Mouse (Mus musculus): ENCODE results near the gene Capn9. TPM values are rescaled to one million over a fixed set of nuclear protein-coding genes. Genes with fewer than 3 reads are reported as not detected.

Gene Capn9
- total RNA-seq, 2 experiments from 2014 or later = not detected

- peak; percentile 93 to 95 for DNase-seq
- intact Hi-C loops (cut with DNase I) = loop anchor here (2.0 kb wide), 1 partner anchor 30 kb away; the partner anchor contains the start of gene 2310022B05Rik
These were observed 57.2 kb downstream of the Capn9 start for GRCm38 (mm10) chr8:124633001-124633703.

DNA sequence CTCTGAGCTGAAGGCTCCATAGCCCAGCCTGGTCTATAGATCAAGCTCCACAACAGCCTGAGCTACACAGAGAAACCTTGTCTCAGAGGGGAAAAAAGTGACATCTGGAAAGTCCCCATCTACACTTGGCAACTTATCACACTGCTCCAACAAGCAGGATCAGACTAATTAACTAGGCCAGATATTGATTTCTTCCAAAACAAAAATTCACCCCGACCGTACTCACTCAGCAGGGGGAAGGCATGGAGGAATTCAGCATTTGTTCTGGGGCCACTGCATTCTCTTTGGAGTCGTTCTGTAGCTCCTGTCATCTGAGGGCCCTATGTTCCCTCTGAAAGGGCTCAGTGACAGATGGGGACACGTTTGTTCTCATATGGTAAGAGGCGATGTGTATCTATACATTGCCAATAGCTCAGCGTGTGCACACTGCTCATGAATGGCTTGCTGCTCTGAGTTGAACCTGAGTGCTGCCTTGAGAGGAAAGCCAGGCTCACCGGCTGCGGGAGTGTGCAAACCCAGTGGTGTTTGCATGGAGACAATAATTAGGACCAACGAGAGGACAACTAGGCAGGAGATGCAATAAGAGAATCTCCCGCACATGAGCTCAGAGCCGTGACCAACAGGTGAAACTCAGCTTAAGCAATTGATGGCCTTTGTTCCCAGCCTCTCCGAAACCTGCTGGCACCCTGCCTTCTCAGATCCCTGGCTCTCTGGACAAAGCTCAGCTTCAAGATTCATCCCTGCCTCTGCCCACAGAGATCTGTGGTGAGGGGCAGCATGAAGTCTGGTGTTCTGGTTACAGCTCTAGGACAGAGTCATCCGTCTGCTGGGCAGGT is 58.7 kb downstream of the Capn9 start:
- intact Hi-C loops (cut with DNase I) = no loop called here
- peak in 1 of 2 experiments; percentile 16 for DNase-seq

DNA sequence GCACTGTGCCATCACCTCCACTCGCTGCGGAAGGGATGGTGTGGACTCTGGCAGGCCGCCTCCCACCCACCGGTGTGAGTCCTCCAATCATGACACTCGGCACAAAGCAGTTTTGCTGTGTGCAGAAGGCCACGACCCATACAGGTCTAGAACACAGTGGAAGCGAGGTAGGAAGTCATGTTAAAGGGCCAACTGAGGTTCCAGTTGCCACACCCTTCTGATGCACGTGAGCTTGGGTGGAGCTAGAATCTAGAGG is 59.3 kb downstream of the Capn9 start:
- no peak for DNase-seq
- intact Hi-C loops (cut with DNase I) = no loop called here

DNA sequence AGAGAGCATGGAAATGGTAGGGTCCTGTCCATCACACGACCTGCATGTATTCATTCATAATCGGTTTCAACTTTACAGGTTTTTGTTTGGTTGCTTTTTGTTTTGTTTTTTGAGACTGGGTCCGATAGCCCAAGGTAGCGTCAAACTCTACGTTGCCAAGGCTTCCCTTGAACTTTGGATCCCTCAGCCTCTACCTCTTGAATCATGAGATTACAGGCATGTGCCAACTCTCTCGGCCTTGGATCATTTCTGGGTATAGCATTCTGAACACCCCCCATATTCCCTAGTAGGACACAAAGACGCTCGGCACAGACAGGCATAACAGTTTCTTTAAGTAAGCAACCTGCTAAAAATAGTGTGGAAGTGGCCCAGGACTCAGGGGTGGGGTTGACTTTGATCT is 65.7 kb downstream of the Capn9 start:
- intact Hi-C loops (cut with DNase I) = no loop called here
- no peak for DNase-seq

DNA sequence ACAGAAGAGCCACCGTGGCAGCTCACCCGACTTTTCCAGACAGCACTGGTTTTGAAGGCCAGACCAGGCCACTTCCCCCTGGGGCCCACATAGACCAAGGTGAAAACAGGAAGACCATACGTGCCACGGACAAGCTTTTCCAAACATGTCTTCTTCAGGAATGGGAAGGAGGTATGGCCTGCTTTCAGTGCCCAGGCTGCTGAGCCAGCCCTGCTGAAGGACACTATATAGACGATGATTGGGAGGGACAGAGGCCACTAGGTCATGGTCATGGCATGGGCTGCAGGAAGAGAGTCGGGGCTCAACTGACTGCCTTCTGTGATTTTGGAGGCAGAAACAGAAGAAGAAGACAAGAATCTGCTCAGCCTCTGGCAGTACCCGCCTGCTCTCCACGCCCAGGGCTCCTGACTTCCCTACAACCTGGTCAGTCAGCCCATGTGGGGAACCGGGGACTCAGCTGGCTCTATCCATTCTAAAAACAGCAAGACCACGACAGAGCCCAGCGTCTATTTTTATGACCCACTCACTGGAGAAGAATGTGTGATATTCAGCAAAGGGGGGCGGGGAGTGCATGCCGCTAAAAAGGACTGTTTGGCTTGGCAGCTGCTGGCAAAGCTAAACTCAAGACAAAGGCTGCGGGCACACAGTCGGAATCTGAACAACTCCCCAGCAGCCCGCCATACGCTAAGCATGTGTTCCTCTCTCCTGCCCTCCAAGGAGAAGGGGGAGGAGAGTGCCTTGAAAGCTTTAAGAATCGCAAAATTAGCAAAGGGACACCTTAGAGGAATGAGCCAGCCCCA is 67.8 kb downstream of the Capn9 start:
- peak; percentile 83 to 90 for DNase-seq
- intact Hi-C loops (cut with DNase I) = no loop called here

GRCm38 (mm10) chr8:124648311-124648710 is 72.4 kb downstream of the Capn9 start:
- DNase-seq = no peak

DNA sequence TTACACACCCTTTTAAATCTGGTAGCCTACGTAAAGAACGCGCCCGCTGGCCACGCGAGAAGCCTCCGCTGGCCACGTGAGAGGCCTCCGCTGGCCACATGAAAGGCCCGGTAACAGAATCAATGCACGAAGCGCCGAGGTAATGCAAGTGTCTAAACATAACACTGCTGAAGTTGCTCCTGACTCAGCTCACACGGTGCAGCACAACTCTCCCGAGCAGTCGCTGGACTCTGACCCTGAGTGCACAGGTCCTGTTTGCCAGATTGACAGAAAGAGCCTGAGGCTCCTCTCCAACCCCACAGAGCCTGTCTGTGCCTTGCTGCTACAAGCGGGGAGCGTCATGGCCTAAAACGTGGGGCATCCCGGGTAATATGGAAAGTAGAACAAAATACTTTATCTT is 75.9 kb downstream of the Capn9 start:
- intact Hi-C loops (cut with DNase I) = no loop called here
- no peak for DNase-seq

More at GRCm38 (mm10) chr8:124648311-124648710, 72.4 kb downstream of the Capn9 start:
- intact Hi-C loops (cut with DNase I) = no loop called here

- intact Hi-C loops (cut with DNase I) = no loop called here
- peak in 1 of 2 experiments; percentile 56 for DNase-seq
These were observed 76.6 kb downstream of the Capn9 start for GRCm38 (mm10) chr8:124652546-124652945.

DNA sequence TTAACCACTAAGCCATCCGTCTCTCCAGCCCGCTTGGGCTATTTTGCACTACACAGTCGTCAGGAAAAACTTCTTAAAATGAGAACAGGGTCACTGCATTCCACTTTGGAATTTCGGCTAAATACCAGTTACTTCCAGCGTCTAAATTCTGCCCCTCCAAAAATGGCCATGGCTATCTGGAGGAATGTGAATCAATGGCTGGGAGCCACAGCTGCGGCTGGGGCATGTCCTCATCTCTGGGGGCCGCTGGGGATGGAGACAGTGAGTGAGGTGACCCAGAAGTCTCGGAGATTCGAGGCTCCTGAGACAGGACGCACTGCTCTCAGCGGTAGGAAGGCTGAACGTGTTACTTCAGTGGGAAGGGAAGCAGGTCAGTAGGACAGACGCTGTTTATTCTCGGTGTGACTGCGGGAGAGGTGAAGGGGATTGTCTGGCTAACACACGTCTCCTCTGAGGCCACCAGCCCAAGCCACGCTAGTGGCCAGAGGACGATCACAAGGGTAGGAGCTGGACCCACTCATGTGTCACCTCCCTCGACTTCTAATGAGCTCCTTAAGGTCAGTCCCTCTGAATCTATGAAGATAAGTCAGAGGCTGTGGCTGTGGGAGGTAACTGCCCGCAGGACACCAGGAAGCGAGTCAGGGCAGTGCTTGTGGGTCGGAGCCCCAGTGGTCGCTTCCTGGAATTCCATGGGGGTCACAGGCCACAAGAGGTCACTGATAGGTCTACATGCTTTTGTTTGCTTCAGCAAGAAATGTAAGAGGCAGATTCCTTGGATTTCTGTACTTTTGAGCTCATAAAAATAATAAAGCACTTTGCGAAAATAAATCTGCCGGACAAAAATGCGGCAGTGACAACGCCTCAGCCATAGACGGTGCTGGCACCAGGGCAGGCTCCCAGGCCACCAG is 77.9 kb downstream of the Capn9 start:
- intact Hi-C loops (cut with DNase I) = no loop called here
- no peak for DNase-seq

DNA sequence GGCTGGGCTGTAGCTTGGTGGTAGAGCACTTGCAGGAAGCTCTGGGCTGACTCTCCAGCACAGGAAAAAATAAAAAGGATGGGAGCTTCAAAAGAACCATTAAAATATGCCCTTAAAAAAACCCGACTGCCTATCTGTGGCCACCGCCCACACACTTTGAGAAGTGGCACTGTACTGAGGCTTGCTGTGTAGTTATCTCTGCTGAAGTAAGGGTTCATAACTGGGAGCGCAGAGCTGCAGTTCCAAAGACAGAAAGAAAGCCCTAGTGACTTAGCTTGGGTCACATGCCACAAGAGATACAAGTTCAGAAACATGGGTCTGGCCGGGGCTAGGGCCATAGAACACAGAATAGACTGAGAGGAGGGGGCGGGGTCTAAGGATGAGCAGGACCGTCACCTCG is 82.0 kb downstream of the Capn9 start:
- intact Hi-C loops (cut with DNase I) = no loop called here

DNA sequence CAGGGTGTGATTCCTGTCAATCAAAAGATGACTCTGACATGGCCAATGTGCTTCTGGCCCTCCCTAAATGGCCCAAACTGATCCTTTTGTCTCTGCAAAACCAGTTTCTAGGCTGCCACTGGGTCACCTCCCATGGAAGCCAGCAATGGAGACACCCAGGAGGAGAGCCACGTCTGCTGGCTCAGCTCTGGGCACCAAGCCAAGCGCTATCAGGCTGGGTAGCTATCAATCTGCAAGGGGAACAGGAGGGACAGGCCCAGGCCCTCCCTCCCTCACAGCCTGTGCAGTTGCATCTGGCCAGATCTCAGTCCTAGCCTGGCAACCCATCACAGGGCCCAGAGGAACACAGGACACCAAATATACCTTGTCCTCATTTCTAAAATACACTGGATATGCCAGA is 82.5 kb downstream of the Capn9 start:
- DNase-seq = peak; percentile 78 to 89
- intact Hi-C loops (cut with DNase I) = no loop called here

More for the DNA sequence above, 82.0 kb downstream of the Capn9 start:
- no peak for DNase-seq

DNA sequence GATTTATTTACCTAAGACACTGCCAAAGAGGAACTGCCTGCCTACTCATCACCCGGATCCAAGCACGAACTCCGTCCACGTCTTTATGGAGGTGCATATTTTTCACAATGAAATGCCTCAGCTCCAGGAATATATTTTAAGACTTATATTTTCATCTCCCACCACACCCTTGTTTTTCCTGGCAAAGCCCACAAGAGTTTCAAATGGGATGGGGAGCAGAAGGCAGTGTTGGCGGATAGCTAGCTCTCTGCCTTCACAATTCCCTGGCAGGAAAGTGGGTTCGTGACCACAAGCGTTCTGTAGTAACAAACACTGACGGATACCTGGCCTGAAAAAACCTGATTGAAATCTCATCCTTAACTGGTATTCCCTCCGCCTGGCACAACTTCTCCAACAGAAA is 85.9 kb downstream of the Capn9 start:
- intact Hi-C loops (cut with DNase I) = loop anchor here (2.0 kb wide), 1 partner anchor 29 kb away; no protein-coding TSS in a partner anchor
- DNase-seq = peak in 1 of 2 experiments; percentile 62

DNA sequence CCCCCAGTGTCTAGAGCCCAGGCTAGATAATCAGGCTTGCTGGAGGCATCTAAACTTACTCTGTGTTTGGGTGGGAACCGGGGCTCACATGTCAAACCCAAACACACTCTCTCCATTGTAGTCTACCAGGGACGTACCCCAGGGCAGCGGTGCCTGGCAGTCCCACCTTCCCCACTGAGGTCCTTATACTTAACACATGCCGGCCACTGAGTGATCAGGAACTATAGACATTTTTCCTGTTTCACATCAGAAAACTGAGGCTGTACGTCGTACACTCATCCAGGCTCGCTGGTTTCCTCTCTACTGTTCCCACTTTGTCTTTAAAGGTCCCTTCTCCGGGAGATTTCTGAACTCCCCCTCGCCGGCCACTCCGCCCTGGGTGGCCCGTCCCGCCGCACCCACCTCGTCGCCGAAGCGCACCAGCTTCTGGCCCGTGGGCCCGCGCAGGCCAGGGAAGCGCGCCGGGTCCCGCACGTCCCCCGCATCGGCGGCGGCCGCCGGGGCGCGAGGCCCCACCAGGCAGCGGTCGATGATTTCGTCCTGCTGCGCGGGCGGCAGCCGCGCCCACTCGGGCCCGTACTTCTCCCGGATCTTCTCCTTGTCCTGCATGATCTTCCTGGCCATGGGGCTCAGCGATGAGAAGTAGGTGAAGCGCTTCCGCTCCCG is 86.7 kb downstream of the Capn9 start:
- intact Hi-C loops (cut with DNase I) = loop anchor here (2.0 kb wide), 1 partner anchor 30 kb away; no protein-coding TSS in a partner anchor

DNA sequence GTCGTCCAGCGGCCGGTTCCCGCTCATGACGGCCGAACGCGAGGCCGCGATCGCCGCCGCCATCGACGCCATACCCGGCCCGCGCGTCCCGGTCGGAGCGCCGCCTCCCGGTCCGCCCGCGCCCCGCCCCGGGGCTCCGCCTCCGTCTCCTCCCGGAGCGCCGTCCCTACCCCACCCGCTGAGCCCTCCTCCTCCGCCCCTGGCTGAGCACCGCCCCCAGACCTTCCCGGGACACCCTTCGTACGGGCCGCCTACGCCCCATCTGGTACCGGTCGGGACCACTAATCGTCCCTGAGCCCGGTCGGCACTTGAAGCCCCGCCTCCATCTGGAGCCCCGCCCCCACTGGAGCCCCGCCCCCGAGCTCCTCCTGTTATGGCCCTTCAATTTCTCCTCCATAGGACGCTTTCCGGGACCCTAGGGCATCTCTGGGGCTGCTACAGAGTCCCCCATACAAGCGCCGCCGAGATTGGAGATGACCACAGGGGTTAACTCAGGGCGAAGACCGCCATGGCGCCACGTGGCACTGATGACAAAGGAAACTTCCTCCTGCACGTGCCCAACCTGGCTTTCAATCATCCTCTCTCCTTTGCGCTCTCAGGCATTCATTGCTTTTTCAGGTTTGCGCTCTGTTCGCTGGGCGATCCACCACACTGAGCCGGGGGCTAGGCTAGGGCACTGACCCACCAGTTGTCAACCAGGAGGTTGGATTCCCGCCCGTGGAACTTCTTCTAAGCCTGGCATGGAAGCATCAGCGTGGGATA is 87.4 kb downstream of the Capn9 start, which contains the start of gene 2310022B05Rik:
Gene 2310022B05Rik (minus strand): TSS at position 258 of the 762 bp plus-strand sequence.
- intact Hi-C loops (cut with DNase I) = loop anchor here (2.0 kb wide), 1 partner anchor 30 kb away; no protein-coding TSS in a partner anchor
- peak; percentile 92 to 93 for DNase-seq

More for the DNA sequence above, 86.7 kb downstream of the Capn9 start:
- DNase-seq = peak in 1 of 2 experiments; percentile 55

- intact Hi-C loops (cut with DNase I) = loop anchor here (2.0 kb wide), 1 partner anchor 31 kb away; no protein-coding TSS in a partner anchor
- no peak for DNase-seq
These were observed 87.9 kb downstream of the Capn9 start for GRCm38 (mm10) chr8:124663874-124664230.

- DNase-seq = no peak
- intact Hi-C loops (cut with DNase I) = no loop called here
These were observed 88.5 kb downstream of the Capn9 start for GRCm38 (mm10) chr8:124664414-124664813.
